Mouse (Mus musculus) left cerebral cortex, adult 8-10 months (tissue): ENCODE data around the gene Zfp446. TPM values are rescaled to one million over a fixed set of nuclear protein-coding genes. Genes with fewer than 3 reads are reported as not detected.
A peak's percentile ranks its signal among the peaks of the same experiment; 100 is the strongest.

Experiments
- DNase-seq, 2 experiments: peaks; one replicate each; pipeline ENCODE4 v3.0.0; 2022; ENCODE audit warnings: low spot score in 2 of 2
- total RNA-seq, 4 experiments: library from RNA; stranded (reverse); gene quantifications; 2 replicates each; pipeline ENCODE4 v1.2.4; 2022

Gene Zfp446
- total RNA-seq, 4 experiments from 2014 or later: 6.7 to 10.2 (median 8.6) TPM

DNA sequence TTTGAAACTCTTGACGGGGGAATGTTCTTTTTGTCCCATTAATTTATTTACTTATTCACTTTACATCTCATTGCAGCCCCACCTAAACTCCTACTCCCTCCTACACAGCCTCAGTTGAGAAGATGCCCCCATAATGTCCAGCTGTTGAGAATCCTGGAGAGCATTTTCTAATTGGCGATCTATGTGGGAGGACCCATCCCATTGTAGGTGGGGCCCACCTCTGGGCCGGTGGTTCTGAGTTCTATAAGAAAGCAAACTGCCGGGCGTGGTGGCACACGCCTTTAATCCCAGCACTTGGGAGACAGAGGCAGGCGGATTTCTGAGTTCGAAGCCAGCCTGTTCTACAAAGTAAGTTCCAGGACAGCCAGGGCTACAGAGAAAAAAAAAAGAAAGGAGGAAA lies 9.3 kb downstream of the Zfp446 start:
- DNase-seq: no peak

- no peak for DNase-seq
These were observed 10.0 kb downstream of the Zfp446 start for GRCm38 (mm10) chr7:12987409-12988189.

DNA sequence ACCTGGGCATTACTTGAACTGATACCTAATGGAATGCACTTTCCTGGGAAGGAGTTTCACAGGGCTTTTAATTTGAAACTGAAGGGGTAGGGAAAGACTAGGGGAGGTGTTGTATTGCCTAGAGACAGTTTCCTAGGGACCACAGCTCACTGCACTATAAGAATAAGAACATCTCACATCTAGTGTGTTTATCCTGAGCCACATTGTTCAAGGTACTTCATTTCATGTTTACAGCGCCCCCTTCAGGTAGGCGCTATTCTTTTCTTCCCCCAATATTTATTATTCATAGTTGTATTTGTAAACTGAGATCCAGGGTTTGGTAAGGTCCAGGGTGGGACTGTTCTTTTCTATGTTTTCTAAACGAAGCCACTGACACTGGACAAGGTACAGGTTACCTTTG lies 14.6 kb downstream of the Zfp446 start:
- DNase-seq: no peak

DNA sequence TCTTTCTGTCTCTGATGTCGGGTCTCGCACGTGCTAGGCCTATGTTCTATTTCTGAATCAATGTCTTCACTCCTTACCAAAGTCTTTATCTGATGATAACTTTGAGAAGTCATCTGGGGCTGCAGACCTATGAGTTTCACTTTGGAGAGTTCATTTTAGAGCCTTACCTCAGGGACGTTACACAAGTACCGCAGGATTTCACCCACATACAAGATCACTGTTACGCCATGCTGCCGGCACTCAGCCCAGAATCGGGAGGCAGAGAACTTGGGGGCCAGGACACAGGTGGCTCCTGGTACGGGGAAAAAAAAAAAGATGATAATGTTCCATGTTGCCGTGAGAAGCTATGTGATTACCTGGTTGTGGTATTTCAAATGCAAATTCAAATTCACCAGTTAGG lies 15.5 kb downstream of the Zfp446 start:
- no peak for DNase-seq

GRCm38 (mm10) chr7:12995862-12996261 lies 18.2 kb downstream of the Zfp446 start:
- no peak for DNase-seq

DNA sequence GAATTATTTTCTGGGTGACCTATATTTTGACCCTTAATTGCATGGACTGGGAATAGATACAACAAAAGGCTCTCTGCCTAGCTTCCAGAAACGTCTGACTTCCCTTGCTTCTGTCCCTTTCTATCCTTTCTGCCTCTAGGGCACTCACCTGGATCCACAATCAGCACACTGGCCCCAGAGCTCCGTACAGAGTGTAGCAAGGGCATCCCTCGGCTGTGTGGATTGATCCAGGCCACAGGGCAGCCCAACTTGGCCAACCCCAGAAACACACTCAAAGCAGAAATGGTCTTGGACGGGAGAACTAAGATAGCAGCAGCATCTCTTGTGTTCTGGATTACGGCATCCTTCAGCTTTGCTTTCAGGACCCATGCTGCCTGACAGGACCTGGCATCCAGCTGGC lies 19.6 kb downstream of the Zfp446 start:
- DNase-seq: no peak

DNA sequence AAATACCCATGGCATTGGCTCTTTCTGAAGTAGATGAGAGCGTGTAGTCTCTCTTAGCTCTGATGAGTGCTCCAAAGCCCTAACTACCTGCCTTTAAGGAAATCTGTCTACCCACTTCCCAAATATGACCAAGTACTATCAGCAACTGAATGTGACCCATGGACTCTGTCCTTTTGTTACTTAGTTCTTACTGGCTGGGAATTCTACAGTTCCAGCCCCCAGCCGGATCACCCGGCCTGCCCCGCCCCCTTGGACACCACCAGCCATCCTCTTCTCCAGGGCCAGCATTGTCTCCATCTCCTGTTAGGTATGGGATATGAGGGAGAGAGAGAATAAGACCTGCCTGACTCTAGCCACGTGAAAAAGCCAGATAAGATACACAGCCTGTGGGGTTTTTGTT lies 20.4 kb downstream of the Zfp446 start, which contains the start of gene Slc27a5:
Gene Slc27a5 (minus strand): TSS at position 140 of the 400 bp plus-strand sequence.
- no peak for DNase-seq

GRCm38 (mm10) chr7:12998851-12999250 lies 21.2 kb downstream of the Zfp446 start, which contains the start of gene Trim28:
Trim28 (plus strand) TSS chr7:12999114.
- DNase-seq: no peak

- no peak for DNase-seq
These were observed 23.9 kb downstream of the Zfp446 start for GRCm38 (mm10) chr7:13001584-13001983.

GRCm38 (mm10) chr7:13003380-13003779 lies 25.7 kb downstream of the Zfp446 start:
- no peak for DNase-seq

- no peak for DNase-seq
These were observed 28.4 kb downstream of the Zfp446 start for GRCm38 (mm10) chr7:13006011-13006410.

- no peak for DNase-seq
These were observed 28.9 kb downstream of the Zfp446 start for GRCm38 (mm10) chr7:13006531-13006930.

GRCm38 (mm10) chr7:13007341-13008092 lies 29.9 kb downstream of the Zfp446 start:
- no peak for DNase-seq

- peak; percentile 93 to 94 for DNase-seq
These were observed 31.7 kb downstream of the Zfp446 start for GRCm38 (mm10) chr7:13009143-13010004.

DNA sequence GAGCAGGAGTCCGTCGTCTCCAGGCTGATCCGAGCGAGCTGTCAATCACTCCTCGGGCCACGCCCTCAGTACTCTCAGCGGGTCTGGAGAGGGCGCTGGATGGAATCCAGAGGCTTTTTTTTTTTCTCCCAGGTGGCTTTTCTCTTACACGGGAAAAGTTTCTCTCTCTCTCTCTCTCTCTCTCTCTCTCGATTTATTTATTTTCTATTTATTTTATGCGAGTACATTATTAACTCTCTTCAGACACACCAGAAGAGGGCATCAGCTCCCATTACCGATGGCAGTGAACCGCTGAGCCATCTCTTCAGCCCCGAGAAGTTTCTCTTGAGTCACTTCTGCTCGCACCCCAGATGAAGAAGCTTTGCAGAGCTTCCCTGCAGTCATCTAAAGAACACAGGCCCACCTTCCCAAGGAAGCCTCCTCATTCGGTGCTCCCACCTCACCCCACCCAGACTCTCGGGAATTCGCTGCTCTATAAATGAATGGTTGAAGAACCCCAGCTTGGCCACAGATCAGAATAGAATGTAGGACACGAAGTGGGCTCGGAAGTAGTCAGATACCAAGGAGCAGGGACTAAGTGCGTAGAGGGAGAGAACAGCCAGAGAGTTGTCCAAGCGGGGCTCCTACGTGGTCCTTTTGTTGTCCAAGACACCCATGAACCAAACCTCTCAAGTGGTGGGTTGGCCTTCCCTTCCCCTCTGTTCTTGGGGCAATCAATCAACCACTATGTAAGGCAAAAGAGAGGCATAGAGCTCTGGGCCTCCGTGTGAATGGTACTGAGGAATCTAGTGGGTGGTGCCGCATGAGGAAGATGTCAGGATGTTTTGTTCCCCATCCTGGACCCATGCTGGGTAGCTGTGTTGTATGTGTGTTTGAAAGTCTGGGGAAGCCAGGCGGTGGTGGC lies 32.6 kb downstream of the Zfp446 start, which contains the start of gene Zbtb45:
Gene Zbtb45 (minus strand): TSS at position 30 of the 904 bp plus-strand sequence.
- DNase-seq: no peak

- no peak for DNase-seq
These were observed 36.0 kb downstream of the Zfp446 start for GRCm38 (mm10) chr7:13013671-13014070.

DNA sequence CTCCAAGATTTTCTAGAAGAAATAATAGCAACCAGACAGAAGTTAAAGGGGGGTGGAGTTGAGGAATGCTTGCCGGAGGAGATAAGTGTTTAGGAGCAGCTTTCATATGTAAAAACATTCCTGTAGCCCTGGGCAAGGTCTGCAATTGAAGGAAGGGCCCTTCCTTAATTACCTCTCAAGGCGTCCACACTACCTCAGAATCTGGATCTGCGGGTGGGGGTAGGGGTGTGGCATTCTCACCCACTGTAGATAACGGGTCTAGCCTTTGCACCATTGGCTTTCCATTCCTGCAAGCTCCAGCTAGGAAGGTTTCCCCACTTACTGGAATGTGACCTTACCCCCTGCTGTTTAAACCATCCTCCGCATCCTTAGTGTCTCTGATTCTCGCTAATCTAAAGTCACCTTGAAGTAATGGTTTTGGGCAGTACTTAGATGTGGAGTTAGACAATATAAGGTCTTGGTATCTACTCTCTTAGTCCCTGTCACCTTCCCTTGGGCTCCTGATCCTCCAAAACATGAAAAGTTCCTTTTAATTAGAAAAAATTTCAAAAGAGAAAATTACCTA lies 36.7 kb downstream of the Zfp446 start:
- DNase-seq: no peak

- DNase-seq: no peak
These were observed 37.6 kb downstream of the Zfp446 start for GRCm38 (mm10) chr7:13015217-13015616.

- DNase-seq: no peak
These were observed 45.3 kb downstream of the Zfp446 start for GRCm38 (mm10) chr7:13022773-13023535.
